Mouse (Mus musculus) heart, postnatal 36 days (tissue): ENCODE results near the gene Gm5129. TPM values are rescaled to one million over a fixed set of nuclear protein-coding genes. Genes with fewer than 3 reads are reported as not detected.
A peak's percentile ranks its signal among the peaks of the same experiment; 100 is the strongest.
"Not testable (repeated sequence)": the region's sequence is repeated elsewhere in the genome, so short reads cannot be mapped to it uniquely, and the experiment has no call there.

Source experiments
- DNase-seq, 2 experiments: peaks; one replicate each; pipeline ENCODE4 v3.0.0; 2021 to 2022
- intact Hi-C: fragments of 180-260 bp; cut with DNase I; formaldehyde crosslinking; loops from one replicate; pipeline ENCODE4 v1.15.1; 2025
- total RNA-seq, 2 experiments: library from RNA; stranded (reverse); gene quantifications; 2 replicates each; pipeline ENCODE4 v1.2.3; 2021

Gene Gm5129
- total RNA-seq, result 1 to 10 TPM; 1.2 to 1.4 TPM

- peak; percentile 98 to 99 for DNase-seq
- intact Hi-C loops, result loop anchor here (5.0 kb wide), 1 partner anchor 168 kb away; the partner anchor contains the start of gene Ube3c
Measured at GRCm38 (mm10) chr5:29735557-29736061, at the start of gene Gm5129, which contains the start of gene Dnajb6. Gene Gm5129 (minus strand): TSS chr5:29735936. Gene Dnajb6 (plus strand): TSS chr5:29735688.

GRCm38 (mm10) chr5:29784906-29785305 is 49.2 kb upstream of the Gm5129 start:
- DNase-seq, intact Hi-C loops: not testable (repeated sequence)

- intact Hi-C loops, result no loop called here
- no peak for DNase-seq
Measured at GRCm38 (mm10) chr5:29782261-29782660, 46.5 kb upstream of the Gm5129 start.

GRCm38 (mm10) chr5:29779733-29780132 is 44.0 kb upstream of the Gm5129 start:
- intact Hi-C loops, result not testable (repeated sequence)

GRCm38 (mm10) chr5:29778029-29778428 is 42.3 kb upstream of the Gm5129 start:
- intact Hi-C loops, result no loop called here
- DNase-seq, result no peak

More at GRCm38 (mm10) chr5:29779733-29780132, 44.0 kb upstream of the Gm5129 start:
- not testable (repeated sequence) for DNase-seq

- peak in 1 of 2 experiments; percentile 22 for DNase-seq
- intact Hi-C loops, result no loop called here
Measured at GRCm38 (mm10) chr5:29775437-29775836, 39.7 kb upstream of the Gm5129 start.

- no peak for DNase-seq
- intact Hi-C loops, result no loop called here
Measured at GRCm38 (mm10) chr5:29773460-29774150, 37.9 kb upstream of the Gm5129 start.

GRCm38 (mm10) chr5:29772651-29773330 is 37.1 kb upstream of the Gm5129 start:
- DNase-seq, result no peak
- intact Hi-C loops, result no loop called here

- intact Hi-C loops, result no loop called here
- no peak for DNase-seq
Measured at GRCm38 (mm10) chr5:29772038-29772437, 36.3 kb upstream of the Gm5129 start.

- DNase-seq, result no peak
- intact Hi-C loops, result no loop called here
Measured at GRCm38 (mm10) chr5:29770935-29771334, 35.2 kb upstream of the Gm5129 start.

- no peak for DNase-seq
- intact Hi-C loops, result no loop called here
Measured at GRCm38 (mm10) chr5:29759318-29759717, 23.6 kb upstream of the Gm5129 start.

- intact Hi-C loops, result no loop called here
- no peak for DNase-seq
Measured at GRCm38 (mm10) chr5:29752894-29753293, 17.2 kb upstream of the Gm5129 start.

GRCm38 (mm10) chr5:29751306-29751705 is 15.6 kb upstream of the Gm5129 start:
- intact Hi-C loops, result no loop called here
- no peak for DNase-seq

- intact Hi-C loops, result no loop called here
Measured at GRCm38 (mm10) chr5:29747661-29748060, 11.9 kb upstream of the Gm5129 start.

GRCm38 (mm10) chr5:29741093-29741492 is 5.4 kb upstream of the Gm5129 start:
- DNase-seq, result peak in 1 of 2 experiments; percentile 26
- intact Hi-C loops, result no loop called here

More at GRCm38 (mm10) chr5:29747661-29748060, 11.9 kb upstream of the Gm5129 start:
- no peak for DNase-seq

- intact Hi-C loops, result no loop called here
- DNase-seq, result no peak
Measured at GRCm38 (mm10) chr5:29740651-29741050, 4.9 kb upstream of the Gm5129 start.

GRCm38 (mm10) chr5:29738076-29738475 is 2.3 kb upstream of the Gm5129 start:
- DNase-seq, result no peak
- intact Hi-C loops, result loop anchor here (2.0 to 5.0 kb wide), 2 partner anchors 19 to 171 kb away; partner anchors contain the start of gene Ube3c

GRCm38 (mm10) chr5:29737471-29737870 is 1.7 kb upstream of the Gm5129 start:
- intact Hi-C loops, result loop anchor here (5.0 kb wide), 1 partner anchor 170 kb away; the partner anchor contains the start of gene Ube3c
- DNase-seq, result no peak

- intact Hi-C loops, result loop anchor here (5.0 kb wide), 1 partner anchor 170 kb away; the partner anchor contains the start of gene Ube3c
- DNase-seq, result no peak
Measured at GRCm38 (mm10) chr5:29736942-29737341, 1.2 kb upstream of the Gm5129 start.

- intact Hi-C loops, result loop anchor here (5.0 kb wide), 1 partner anchor 169 kb away; the partner anchor contains the start of gene Ube3c
- no peak for DNase-seq
Measured at GRCm38 (mm10) chr5:29736073-29736900, 551 bp upstream of the Gm5129 start.
